Mouse (Mus musculus) right cerebral cortex, postnatal 10 days (tissue): ENCODE results near the gene Mycbpap.

Experiments
- DNase-seq, 2 experiments: peaks; one replicate each; pipeline ENCODE4 v3.0.0; 2021; ENCODE audit warnings: low spot score in 2 of 2

Gene Mycbpap

GRCm38 (mm10) chr11:94481963-94482362 lies 39.6 kb downstream of the Mycbpap start:
- no peak for DNase-seq

- no peak for DNase-seq
Observed at GRCm38 (mm10) chr11:94480382-94480781, 41.2 kb downstream of the Mycbpap start.

- DNase-seq, result no peak
Observed at GRCm38 (mm10) chr11:94477651-94478050, 43.9 kb downstream of the Mycbpap start.

DNA sequence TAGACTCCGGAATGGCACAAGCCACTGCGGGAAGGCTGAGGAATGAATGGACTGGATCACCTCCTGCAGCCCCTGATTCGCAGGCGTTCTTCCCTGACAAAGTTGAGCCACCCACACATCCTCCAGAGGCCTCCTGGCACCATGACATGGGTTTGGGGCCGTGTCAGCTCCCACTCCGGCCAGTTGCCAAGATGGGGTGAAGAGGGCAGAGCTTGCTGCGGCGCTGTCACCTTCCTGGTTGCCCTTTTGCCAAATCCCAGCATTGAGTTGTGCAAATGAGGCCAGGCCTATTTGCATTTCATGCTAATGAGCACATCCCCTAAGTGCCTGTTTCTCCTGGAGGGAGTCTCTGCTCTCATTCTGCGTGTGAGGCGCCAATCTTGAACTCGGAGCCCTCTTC lies 45.8 kb downstream of the Mycbpap start:
- peak in 1 of 2 experiments; percentile 58 for DNase-seq

- peak in 1 of 2 experiments; percentile 54 for DNase-seq
Observed at GRCm38 (mm10) chr11:94474544-94474910, 47.0 kb downstream of the Mycbpap start.

DNA sequence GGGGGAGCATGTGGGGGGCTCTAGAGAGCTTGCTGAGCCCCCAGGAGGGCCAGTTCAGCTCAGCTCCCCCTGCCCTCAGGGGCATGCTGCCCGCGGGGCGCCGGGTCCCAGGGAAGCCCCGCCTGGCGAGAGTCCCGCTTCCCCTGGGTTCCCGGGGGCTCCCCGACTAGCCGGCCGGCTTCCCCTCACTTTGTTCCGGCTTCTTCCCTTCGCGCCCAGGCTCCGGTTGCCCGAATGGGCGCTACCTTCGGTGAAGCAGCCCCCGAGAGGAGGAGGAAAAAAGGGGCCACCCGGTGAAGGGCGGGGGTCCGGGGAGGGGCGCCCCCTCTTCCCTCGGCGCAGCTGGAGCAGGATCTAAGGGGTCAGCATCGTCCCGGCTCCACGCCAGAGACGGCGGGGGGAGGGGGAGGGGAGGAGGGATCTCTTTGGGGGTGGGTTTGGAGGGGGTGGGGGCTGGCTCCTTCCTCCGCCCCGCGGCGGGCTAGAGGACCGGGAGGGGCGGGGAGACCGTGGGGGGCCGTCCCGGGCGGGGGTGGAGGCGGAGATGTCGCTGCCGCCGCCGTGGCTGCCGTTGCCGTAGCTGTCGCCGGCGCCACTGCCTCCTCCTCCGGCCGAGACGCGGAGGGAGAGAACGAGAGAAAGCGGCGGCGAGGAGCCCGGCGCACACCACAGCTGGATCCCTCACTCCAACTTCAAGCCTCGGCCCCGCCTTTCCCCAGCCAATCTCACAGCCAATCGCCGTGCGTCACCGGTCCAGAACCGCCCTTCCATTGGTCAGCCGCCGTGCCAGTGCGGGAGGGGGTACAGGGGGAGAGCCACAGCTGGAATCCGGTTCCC lies 47.6 kb downstream of the Mycbpap start, which contains the start of gene Cacna1g:
Gene Cacna1g (minus strand): TSS at position 492 of the 837 bp plus-strand sequence.
- DNase-seq, result peak; percentile 95

DNA sequence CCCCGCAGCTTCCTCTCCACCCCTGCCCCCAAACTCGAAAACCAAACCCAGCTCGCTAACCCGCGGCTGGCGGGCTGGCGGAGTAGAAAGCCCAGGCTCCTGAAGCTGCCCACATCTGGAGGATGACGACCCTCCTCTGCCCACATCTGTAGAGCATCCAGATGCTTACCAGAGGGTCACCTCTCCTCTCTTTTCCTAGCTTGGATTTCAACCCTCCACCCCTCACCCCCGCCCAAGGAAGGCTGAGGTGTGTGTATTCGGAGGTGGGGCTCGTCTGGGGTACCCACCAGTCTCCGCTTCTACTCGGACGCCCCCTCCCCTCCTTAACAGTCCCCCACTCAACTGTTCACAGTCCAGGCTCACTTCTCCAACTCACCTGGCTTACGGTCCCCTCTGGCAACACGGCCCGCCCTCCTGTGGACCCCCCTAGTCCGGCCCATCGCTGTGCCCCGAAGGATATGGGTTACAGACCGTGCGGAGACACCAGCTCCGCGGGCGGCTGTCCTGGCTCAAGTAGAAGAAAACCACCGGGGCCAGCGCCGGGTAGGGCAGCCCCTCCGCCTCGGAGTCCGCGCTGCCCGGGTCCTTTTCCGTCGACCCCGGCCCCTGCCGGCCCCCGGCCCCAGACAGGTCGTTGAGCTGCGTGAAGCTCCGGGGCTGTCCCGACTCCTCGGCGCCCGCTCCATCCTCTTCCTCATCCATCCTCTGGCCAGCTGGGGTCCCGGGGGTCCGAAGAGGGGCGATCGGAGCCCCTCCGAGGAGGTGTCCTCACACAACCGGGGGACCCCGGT lies 48.4 kb downstream of the Mycbpap start:
- DNase-seq, result peak in 1 of 2 experiments; percentile 49

DNA sequence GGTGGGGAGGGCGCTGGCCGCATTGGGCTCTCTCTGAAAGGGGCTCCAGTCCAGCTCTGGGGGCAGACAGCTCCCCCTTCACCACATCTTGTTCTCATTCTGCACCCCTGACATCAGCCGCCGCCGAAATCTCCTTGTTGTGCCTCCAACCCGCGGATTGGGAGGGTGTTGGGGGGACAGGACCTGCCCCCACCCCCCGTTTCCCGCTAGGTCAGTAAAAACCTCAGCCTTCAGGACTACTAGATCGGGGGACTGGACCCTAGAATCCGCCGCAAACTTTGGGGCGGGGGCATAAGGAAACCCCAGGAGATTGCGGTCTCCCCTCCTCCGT lies 49.0 kb downstream of the Mycbpap start:
- DNase-seq, result no peak

DNA sequence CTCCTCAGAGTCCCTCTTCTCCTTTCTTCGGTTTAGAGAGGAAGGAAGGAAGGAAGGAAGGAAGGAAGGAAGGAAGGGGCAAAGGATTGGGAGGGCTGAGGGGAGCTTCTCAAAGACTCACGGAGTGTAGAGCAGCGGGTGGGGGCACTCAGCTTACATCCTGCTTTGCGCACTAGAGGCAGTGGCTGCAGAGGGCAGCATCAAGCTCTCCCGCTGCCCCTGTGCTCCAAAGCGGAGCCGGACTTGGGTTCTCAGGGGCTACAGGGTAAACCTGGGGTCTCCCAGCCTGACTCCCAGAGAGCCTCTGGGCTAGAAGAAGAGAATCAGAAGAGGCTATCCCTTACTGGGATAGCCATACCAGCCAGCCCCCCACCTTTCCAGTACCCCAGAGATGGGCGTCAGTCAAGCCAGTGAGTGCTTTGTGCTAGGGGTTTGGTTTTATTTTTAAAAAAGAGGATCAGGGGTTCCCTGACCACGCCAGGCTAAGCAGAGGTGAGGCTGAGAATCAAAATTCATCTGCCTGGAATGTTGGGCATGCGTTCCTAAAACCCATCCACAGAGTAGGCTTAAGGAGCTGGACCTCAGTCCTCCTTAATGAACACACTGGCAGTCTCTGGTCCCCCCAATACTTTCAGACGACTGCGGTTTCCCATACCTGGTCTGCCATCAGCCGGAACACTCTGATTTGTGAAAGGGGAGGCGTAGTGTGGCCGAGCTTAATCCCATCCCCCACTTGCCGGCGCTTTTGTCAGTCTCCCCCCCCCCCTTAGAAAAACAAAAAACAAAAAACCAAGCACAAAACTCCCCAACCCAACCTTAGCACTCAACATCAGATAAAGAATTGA lies 49.6 kb downstream of the Mycbpap start:
- no peak for DNase-seq

GRCm38 (mm10) chr11:94470391-94470790 lies 51.2 kb downstream of the Mycbpap start:
- DNase-seq, result no peak

DNA sequence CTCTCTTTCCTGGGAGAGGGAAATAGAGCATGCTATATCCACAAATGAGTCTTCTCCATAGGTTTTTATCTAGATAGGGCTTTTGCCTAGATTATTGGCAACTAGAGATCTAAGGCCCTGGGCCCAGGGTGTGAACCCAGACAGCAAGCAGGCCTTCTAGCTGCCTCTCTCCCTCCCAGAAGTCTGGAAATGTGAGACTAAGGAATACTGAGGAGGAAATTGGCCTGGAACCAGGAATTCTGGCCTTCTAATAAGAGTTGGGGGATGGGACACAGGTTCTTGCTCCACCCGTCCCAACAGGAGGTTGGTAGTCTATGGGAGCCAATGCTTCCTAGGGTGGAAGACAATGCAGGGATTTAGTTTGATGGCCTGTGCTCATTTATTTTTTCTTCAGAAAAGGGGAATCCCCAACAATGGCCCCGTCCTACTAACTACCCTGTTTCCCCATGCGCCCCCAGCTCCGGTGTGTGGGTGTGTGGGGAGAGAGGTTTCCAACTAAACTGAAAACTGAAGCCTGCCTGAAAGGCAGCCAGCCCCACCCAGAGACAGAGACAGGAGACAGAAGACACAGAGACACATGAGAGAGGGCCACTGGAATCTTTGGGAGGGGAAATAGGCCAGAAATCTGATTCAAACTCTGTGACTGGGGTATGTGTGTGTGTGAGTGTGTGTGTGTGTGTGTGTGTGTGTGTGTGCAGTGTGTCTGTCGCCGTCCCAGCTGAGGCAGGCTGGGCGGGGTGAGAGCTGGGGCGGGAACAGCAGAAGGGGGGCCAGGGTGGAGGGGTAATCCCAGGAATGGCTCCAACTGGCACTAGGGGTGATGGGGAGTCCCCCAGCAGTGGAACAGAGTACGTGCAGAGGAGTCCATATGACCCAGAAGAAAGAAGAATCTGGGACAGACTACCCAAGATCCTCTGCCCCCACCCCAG lies 52.1 kb downstream of the Mycbpap start:
- no peak for DNase-seq

DNA sequence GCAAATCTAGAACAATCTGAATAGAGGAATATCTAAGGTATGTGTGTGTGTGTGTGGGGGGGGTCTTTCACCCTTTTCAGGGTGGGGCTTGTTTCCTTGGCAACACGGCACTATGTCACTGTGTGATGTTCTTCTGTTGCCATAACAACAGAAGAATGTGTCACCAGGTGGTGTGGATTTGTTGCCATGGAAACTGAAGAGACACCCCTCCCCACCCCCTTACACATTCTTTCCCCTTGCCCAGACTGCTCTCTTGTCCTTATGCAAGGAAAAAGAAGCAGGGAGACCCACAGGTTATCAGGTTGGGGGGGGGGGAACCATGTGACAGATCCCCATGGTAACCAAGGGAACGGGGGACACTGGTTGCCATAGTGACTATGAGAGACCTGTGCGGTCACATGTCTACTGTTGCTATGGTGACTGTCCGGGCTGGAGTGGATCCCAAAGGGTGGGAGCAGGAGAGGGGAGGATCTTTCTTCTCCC lies 52.9 kb downstream of the Mycbpap start:
- peak; percentile 91 to 95 for DNase-seq

GRCm38 (mm10) chr11:94466333-94466855 lies 55.1 kb downstream of the Mycbpap start:
- DNase-seq, result no peak

DNA sequence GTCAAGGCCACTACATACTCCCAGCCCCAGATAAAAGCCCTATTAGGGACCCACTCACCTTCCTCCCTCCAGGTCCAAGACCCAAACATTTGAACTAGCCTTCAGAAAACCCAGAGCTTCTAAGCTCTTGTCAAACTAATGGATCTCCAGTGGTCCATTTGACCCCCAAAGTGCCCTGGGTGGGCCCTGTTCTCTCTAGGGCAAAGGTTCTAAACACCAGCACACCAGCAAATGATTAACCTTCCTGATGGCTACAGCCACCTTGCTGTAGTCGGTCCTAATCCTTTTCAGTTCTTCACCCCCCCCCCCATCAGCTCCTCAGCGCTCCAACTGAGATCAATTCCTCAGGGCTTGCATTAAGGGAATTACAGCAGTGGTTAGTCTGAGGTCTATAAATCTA lies 57.4 kb downstream of the Mycbpap start:
- no peak for DNase-seq

DNA sequence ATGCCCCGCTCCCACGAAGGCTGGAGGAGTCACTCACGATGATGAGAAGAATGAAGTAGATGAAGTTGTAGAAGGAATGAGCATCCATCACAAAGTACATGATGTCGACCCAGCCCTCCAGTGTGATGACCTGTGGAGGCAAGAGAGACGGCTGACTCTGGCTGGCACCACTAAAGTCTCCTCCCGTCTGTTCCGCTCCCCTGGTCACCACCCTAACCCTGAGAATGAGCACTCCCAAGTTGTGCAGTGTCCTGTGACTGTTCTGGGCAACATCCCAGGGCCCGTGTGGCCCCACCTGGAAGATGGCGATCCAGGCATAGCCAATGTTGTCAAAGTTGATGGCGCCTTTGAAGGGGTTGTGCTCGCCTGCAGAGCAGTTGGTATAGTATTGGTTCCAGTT lies 59.7 kb downstream of the Mycbpap start:
- DNase-seq, result no peak

- no peak for DNase-seq
Observed at GRCm38 (mm10) chr11:94457001-94457400, 64.5 kb downstream of the Mycbpap start.

GRCm38 (mm10) chr11:94456347-94456746 lies 65.2 kb downstream of the Mycbpap start:
- DNase-seq, result no peak

- DNase-seq, result no peak
Observed at GRCm38 (mm10) chr11:94455161-94455820, 66.3 kb downstream of the Mycbpap start.

DNA sequence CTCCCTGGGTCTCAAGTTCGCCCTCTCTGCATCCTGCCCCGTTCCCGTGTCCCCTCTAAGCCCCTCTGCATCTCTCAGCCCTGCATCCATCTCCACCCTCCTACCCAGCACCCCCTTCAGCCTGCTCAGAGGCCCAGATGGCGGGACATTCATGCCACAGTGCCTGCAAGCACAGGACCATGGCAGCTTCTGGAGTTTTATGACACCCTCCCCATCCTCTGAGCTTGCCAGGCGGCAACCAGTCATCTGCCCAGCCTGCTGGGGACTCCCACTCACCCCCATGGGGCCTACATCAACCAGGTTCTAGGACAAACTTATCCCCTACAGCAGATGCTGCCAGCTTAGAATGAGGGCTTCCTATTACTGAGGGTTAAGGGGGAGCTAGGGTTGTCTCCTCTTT lies 66.8 kb downstream of the Mycbpap start:
- peak in 1 of 2 experiments; percentile 47 for DNase-seq
